Mouse (Mus musculus): ENCODE data around the gene 4933405O20Rik.

The 4933405O20Rik gene

DNA sequence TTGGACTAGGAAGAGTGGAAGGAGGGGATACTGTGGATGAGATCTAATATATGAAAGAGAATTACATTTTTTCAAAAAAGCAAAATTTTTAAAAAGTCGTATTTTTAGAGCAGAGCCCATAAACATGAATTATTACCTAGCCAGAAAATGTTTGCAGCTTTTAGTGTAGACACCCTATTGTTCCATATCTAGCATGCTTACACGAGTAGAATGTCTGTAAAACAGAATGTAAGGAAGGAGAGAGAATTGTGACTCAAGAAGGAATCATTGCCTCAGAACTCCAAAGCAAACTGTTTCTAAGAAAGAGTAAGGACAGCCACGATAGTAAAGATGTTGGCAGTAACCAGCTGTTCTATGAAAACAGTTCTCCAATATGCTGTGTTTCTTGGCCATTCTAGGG, at the start of gene 4933405O20Rik:
Gene 4933405O20Rik (plus strand): TSS at position 301 of the 400 bp plus-strand sequence.
- no peak for DNase-seq

- no peak for DNase-seq
These were observed 49.4 kb upstream of the 4933405O20Rik start for GRCm38 (mm10) chr7:50549572-50549971.

DNA sequence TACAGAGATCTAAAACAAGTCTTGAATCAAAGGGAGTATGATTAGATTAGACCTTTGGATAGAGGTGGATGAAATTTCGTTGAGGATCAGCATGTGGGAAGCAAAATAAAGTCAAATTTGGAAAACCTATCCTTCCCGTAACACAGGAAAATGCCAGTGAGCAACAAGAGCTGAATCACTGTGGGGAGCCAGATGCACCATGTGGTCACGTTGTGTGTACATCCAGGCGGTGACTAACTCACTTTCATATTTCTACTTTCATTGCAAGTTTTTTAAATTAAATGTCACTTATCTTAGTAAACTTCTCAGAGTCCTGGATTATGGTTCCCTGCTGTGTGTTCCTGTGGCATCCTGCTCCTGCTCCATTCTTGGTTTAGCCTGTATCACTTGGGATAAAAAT, 47.6 kb upstream of the 4933405O20Rik start:
- no peak for DNase-seq

- no peak for DNase-seq
These were observed 36.3 kb upstream of the 4933405O20Rik start for GRCm38 (mm10) chr7:50562708-50563107.

- no peak for DNase-seq
These were observed 25.1 kb upstream of the 4933405O20Rik start for GRCm38 (mm10) chr7:50573841-50574240.

GRCm38 (mm10) chr7:50588642-50589424, 10.2 kb upstream of the 4933405O20Rik start:
- DNase-seq: no peak

- peak; percentile 34 for DNase-seq
These were observed 15.1 kb downstream of the 4933405O20Rik start for GRCm38 (mm10) chr7:50614101-50614500.

GRCm38 (mm10) chr7:50629186-50629585, 30.2 kb downstream of the 4933405O20Rik start:
- no peak for DNase-seq

GRCm38 (mm10) chr7:50633147-50633546, 34.2 kb downstream of the 4933405O20Rik start:
- DNase-seq: no peak
